Mouse (Mus musculus): ENCODE measurements around the gene Themis.

DNA sequence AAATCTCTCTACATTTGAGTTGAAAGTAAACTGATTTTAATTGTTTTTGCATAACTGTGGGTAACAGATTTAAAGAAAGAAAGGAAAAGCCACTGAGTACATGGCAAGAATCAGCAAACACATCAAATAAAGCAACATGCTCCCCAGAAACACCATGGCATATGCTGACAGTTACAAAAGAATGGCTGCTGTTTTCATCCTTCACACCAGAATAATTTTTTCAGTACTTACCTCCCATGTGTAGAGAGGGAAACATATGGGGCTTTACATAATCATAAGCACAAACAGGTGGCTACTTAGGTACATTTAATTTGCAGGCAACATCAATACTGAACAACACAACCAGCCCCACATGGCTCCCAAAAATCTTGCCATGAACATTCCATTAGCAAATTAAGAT, 86.8 kb downstream of the Themis start:
- TF ChIP-seq POLR2A (IDR thresholded peaks at IDR 0.05; ENCODE audit: borderline replicate concordance, extremely low read depth, insufficient read depth, insufficient read length, poor library complexity, severe bottlenecking) = no peak
- TF ChIP-seq CTCF (IDR thresholded peaks at IDR 0.05; ENCODE audit: borderline replicate concordance, extremely low read depth, insufficient read depth, insufficient read length) = no peak

Measured in brain, embryonic 14.5 days (tissue).